In the genomic region with DNA sequence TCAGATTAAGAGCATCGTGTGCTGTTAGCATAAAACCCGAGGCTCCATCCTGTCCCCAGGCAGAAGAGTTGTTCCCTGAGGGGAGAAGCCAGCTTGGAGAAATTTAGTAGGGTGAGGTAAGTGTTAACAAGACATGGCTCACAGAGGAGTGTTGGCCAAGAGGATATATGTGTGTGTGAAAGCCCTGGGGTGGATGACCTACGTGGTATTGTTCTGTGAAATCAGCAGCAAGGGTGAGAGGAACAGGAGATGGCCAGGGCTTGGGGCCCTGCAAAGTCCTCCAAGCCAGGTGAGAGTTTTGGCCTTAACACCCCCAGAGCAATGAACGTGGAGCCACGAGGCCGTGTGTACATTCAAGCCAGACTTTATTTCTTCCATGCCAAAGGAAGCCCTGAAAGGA, we compare ENCODE assay signal across 17 mouse cellular contexts. TPM values are rescaled to one million over a fixed set of nuclear protein-coding genes. Genes with fewer than 3 reads are reported as not detected.
DNase-seq lines count a peak whose midpoint lies in the region; ATAC-seq and TF ChIP-seq lines count a peak whose summit lies in the region.
"Had no signal": no experiment of that assay in that cellular context is flagged by ENCODE, and none has a peak within 500 bp of the region (broad histone marks: within the 10 kb centered on the region; RNA-seq: fewer than 3 reads in every experiment).

No protein-coding gene starts in this region.

- no peaks in the 10 kb centered on the region; the same call in 1 of the 2 replicates for H3K36me3 ChIP-seq in heart, embryonic 11.5 days (ENCODE audit: control insufficient read depth, insufficient read depth, low read length)
- no peaks in the 10 kb centered on the region for H3K36me3 ChIP-seq in midbrain, embryonic 12.5 days
- no peaks in the 10 kb centered on the region for H3K36me3 ChIP-seq in midbrain, embryonic 15.5 days (replicated peaks)
- H3K36me3 ChIP-seq in embryonic facial prominence, embryonic 15.5 days, result no peaks in the 10 kb centered on the region
- H3K36me3 ChIP-seq in limb, embryonic 13.5 days, result peaks cover under 1% of the 10 kb centered on the region; the same call in 1 of the 2 replicates
- no peaks in the 10 kb centered on the region; the same call in 1 of the 2 replicates for H3K36me3 ChIP-seq in thymus, adult 2 months (ENCODE audit: control insufficient read depth, insufficient read depth, low read length)
- H3K36me3 ChIP-seq: heart, embryonic 15.5 days; kidney, embryonic 15.5 days; liver, embryonic 13.5 days; neural tube, embryonic 13.5 days had no signal

- no peaks in the 10 kb centered on the region for H3K9me3 ChIP-seq in heart, embryonic 11.5 days (replicated peaks; ENCODE audit: control insufficient read depth, low read length)
- no peaks in the 10 kb centered on the region for H3K9me3 ChIP-seq in midbrain, embryonic 12.5 days
- H3K9me3 ChIP-seq in midbrain, embryonic 15.5 days, result no peaks in the 10 kb centered on the region
- H3K9me3 ChIP-seq in embryonic facial prominence, embryonic 15.5 days (replicated peaks), result no peaks in the 10 kb centered on the region
- no peaks in the 10 kb centered on the region for H3K9me3 ChIP-seq in limb, embryonic 13.5 days
- H3K9me3 ChIP-seq: heart, embryonic 15.5 days; kidney, embryonic 15.5 days; liver, embryonic 13.5 days; neural tube, embryonic 13.5 days had no signal

- no peak overlapping the region for H3K27ac ChIP-seq in heart, embryonic 11.5 days (ENCODE audit: low read depth, low read length)
- H3K27ac ChIP-seq in midbrain, embryonic 12.5 days (replicated peaks), result no peak overlapping the region
- H3K27ac ChIP-seq in midbrain, embryonic 15.5 days, result no peak overlapping the region
- peak overlapping the region; percentile 60 for H3K27ac ChIP-seq in embryonic facial prominence, embryonic 15.5 days (replicated peaks)
- peak overlapping the region; percentile 63 for H3K27ac ChIP-seq in limb, embryonic 13.5 days
- H3K27ac ChIP-seq in thymus, adult 2 months (ENCODE audit: control insufficient read depth, insufficient read depth, low read length), result no peak overlapping the region
- H3K27ac ChIP-seq: heart, embryonic 15.5 days; kidney, embryonic 15.5 days; liver, embryonic 13.5 days; neural tube, embryonic 13.5 days had no signal

- intact Hi-C loops in heart, postnatal 25 days (cut with DNase I), result no loop called here

- DNase-seq in heart, postnatal 25 days (ENCODE audit: low spot score), result no peak
- no peak for DNase-seq in thymus, adult 2 months
- DNase-seq in layer of hippocampus, adult 9-10 months (ENCODE audit: low spot score), result no peak
- DNase-seq: cerebellum, adult 11 months; cerebellum, postnatal 25 days; gastrocnemius, postnatal 25 days; liver, embryonic 13.5 days had no signal

- no peak overlapping the region for H3K4me2 ChIP-seq in heart, embryonic 11.5 days
- H3K4me2 ChIP-seq in midbrain, embryonic 12.5 days (replicated peaks), result no peak overlapping the region
- H3K4me2 ChIP-seq in midbrain, embryonic 15.5 days, result no peak overlapping the region
- no peak overlapping the region for H3K4me2 ChIP-seq in embryonic facial prominence, embryonic 15.5 days (replicated peaks)
- H3K4me2 ChIP-seq in limb, embryonic 13.5 days (replicated peaks), result 0 out of 2 replicates have a peak overlapping the region, but pooled peaks have one; percentile 7
- H3K4me2 ChIP-seq: heart, embryonic 15.5 days; kidney, embryonic 15.5 days; liver, embryonic 13.5 days; neural tube, embryonic 13.5 days had no signal

- H3K9ac ChIP-seq in heart, embryonic 11.5 days (ENCODE audit: low read depth, low read length), result 0 out of 2 replicates have a peak overlapping the region, but pooled peaks have one; percentile 3
- H3K9ac ChIP-seq in midbrain, embryonic 12.5 days (replicated peaks), result 0 out of 2 replicates have a peak overlapping the region, but pooled peaks have one; percentile 17
- H3K9ac ChIP-seq in midbrain, embryonic 15.5 days, result no peak overlapping the region
- H3K9ac ChIP-seq in embryonic facial prominence, embryonic 15.5 days, result no peak overlapping the region
- peak overlapping the region; percentile 31; the same call in 1 of the 2 replicates for H3K9ac ChIP-seq in limb, embryonic 13.5 days
- H3K9ac ChIP-seq: heart, embryonic 15.5 days; kidney, embryonic 15.5 days; liver, embryonic 13.5 days; neural tube, embryonic 13.5 days had no signal

- WGBS in heart, embryonic 11.5 days (ENCODE audit: insufficient replicate concordance), result 39% methylated on average over 6 of the region's 6 CpGs
- WGBS in midbrain, embryonic 12.5 days, result 44% methylated on average over 6 of the region's 6 CpGs
- WGBS in midbrain, embryonic 15.5 days, result 54% methylated on average over 6 of the region's 6 CpGs
- WGBS in embryonic facial prominence, embryonic 15.5 days, result 29% methylated on average over 6 of the region's 6 CpGs
- WGBS in limb, embryonic 13.5 days, result 23% methylated on average over 6 of the region's 6 CpGs
- 91% methylated on average over 6 of the region's 6 CpGs for WGBS in thymus, adult 2 months

- peaks cover 31% of the 10 kb centered on the region for H3K4me1 ChIP-seq in heart, embryonic 11.5 days (ENCODE audit: control insufficient read depth, insufficient read depth, low read length)
- H3K4me1 ChIP-seq in midbrain, embryonic 12.5 days, result peaks cover 29% of the 10 kb centered on the region
- H3K4me1 ChIP-seq in midbrain, embryonic 15.5 days, result peaks cover 27% of the 10 kb centered on the region
- peaks cover 71% of the 10 kb centered on the region for H3K4me1 ChIP-seq in embryonic facial prominence, embryonic 15.5 days
- H3K4me1 ChIP-seq in limb, embryonic 13.5 days, result peaks cover 63% of the 10 kb centered on the region
- H3K4me1 ChIP-seq in thymus, adult 2 months (replicated peaks; ENCODE audit: control insufficient read depth, insufficient read depth, low read length), result peaks cover 11% of the 10 kb centered on the region

- no peak for ATAC-seq in heart, embryonic 11.5 days (replicated peaks; ENCODE audit: insufficient number of reproducible peaks, low FRiP score, low TSS enrichment)
- ATAC-seq in midbrain, embryonic 12.5 days (ENCODE audit: low FRiP score, low read depth), result no peak
- ATAC-seq in midbrain, embryonic 15.5 days (replicated peaks), result no peak
- ATAC-seq in embryonic facial prominence, embryonic 15.5 days (ENCODE audit: insufficient number of reproducible peaks, low FRiP score, low TSS enrichment, low read depth), result no peak
- ATAC-seq in limb, embryonic 13.5 days (ENCODE audit: low FRiP score, low read depth), result no peak
- ATAC-seq: inflammation-experienced regulatory T-cells, adult 6 months; lung, postnatal 0 days had no signal

- TF ChIP-seq CTCF in thymus, adult 2 months (IDR thresholded peaks at IDR 0.05; ENCODE audit: borderline replicate concordance, control insufficient read depth, extremely low read depth, insufficient read depth, low read length, poor library complexity), result no peak

- no peak for TF ChIP-seq POLR2A in thymus, adult 2 months (IDR thresholded peaks at IDR 0.05; ENCODE audit: control insufficient read depth, extremely low read depth, insufficient read depth, low read length, poor library complexity)

- H3K27me3 ChIP-seq in heart, embryonic 11.5 days (ENCODE audit: control insufficient read depth, insufficient read depth, low read length), result no peaks in the 10 kb centered on the region
- H3K27me3 ChIP-seq in midbrain, embryonic 12.5 days, result no peaks in the 10 kb centered on the region
- no peaks in the 10 kb centered on the region for H3K27me3 ChIP-seq in midbrain, embryonic 15.5 days (replicated peaks)
- no peaks in the 10 kb centered on the region for H3K27me3 ChIP-seq in embryonic facial prominence, embryonic 15.5 days
- H3K27me3 ChIP-seq in limb, embryonic 13.5 days, result no peaks in the 10 kb centered on the region
- no peaks in the 10 kb centered on the region for H3K27me3 ChIP-seq in thymus, adult 2 months (ENCODE audit: control insufficient read depth, insufficient read depth, low read length)
- H3K27me3 ChIP-seq: heart, embryonic 15.5 days; kidney, embryonic 15.5 days; neural tube, embryonic 13.5 days had no signal

- no peak overlapping the region for H3K4me3 ChIP-seq in heart, embryonic 11.5 days (ENCODE audit: low read depth, low read length)
- no peak overlapping the region for H3K4me3 ChIP-seq in midbrain, embryonic 12.5 days
- no peak overlapping the region for H3K4me3 ChIP-seq in midbrain, embryonic 15.5 days
- H3K4me3 ChIP-seq in embryonic facial prominence, embryonic 15.5 days (replicated peaks), result no peak overlapping the region
- H3K4me3 ChIP-seq in limb, embryonic 13.5 days, result no peak overlapping the region
- H3K4me3 ChIP-seq in thymus, adult 2 months (ENCODE audit: control insufficient read depth, insufficient read depth, low read length), result no peak overlapping the region
- H3K4me3 ChIP-seq: heart, embryonic 15.5 days; kidney, embryonic 15.5 days; liver, embryonic 13.5 days; neural tube, embryonic 13.5 days had no signal

RNA-seq across cellular contexts. Expression of a gene that starts 14.8 kb away (rescaled TPM):
- polyA plus RNA-seq in heart, embryonic 11.5 days (2014; fragmentation: Nextera tagmentation; extraction: Ambion mirVana), result 129 and 157 TPM in 2 replicates
- 100 to 1,000 TPM in 1 of 2 experiments, 10 to 100 TPM in 1; 91.2 to 111 TPM for total RNA-seq in heart, postnatal 25 days (2021)
- 17.8 and 21.0 TPM in 2 replicates for polyA plus RNA-seq in midbrain, embryonic 12.5 days (2016; fragmentation: Nextera tagmentation; extraction: Ambion mirVana)
- 20.7 and 23.1 TPM in 2 replicates for polyA plus RNA-seq in midbrain, embryonic 15.5 days (2015; fragmentation: Nextera tagmentation; extraction: Ambion mirVana)
- 65.5 and 74.6 TPM in 2 replicates for polyA plus RNA-seq in embryonic facial prominence, embryonic 15.5 days (2015; fragmentation: Nextera tagmentation; extraction: Ambion mirVana)
- 29.2 and 31.4 TPM in 2 replicates for polyA plus RNA-seq in limb, embryonic 13.5 days (2015; fragmentation: Nextera tagmentation; extraction: Ambion mirVana)
- polyA plus RNA-seq in thymus, adult 2 months (2012; rRNA removed), result 27.3 and 28.9 TPM in 2 replicates

Comparison
In these comparisons a context has a peak if more than half of its experiments do, and no peak if none do; other contexts are left out.
1. H3K9ac ChIP-seq: peak in heart, embryonic 11.5 days (single experiment), midbrain, embryonic 12.5 days (single experiment) and limb, embryonic 13.5 days (single experiment); none in midbrain, embryonic 15.5 days (single experiment) and embryonic facial prominence, embryonic 15.5 days (single experiment).
2. H3K27ac ChIP-seq: peak in embryonic facial prominence, embryonic 15.5 days (single experiment) and limb, embryonic 13.5 days (single experiment); none in heart, embryonic 11.5 days (single experiment), midbrain, embryonic 12.5 days (single experiment), midbrain, embryonic 15.5 days (single experiment) and thymus, adult 2 months (single experiment).